ENCODE assay signal across 9 mouse cellular contexts in the genomic region with DNA sequence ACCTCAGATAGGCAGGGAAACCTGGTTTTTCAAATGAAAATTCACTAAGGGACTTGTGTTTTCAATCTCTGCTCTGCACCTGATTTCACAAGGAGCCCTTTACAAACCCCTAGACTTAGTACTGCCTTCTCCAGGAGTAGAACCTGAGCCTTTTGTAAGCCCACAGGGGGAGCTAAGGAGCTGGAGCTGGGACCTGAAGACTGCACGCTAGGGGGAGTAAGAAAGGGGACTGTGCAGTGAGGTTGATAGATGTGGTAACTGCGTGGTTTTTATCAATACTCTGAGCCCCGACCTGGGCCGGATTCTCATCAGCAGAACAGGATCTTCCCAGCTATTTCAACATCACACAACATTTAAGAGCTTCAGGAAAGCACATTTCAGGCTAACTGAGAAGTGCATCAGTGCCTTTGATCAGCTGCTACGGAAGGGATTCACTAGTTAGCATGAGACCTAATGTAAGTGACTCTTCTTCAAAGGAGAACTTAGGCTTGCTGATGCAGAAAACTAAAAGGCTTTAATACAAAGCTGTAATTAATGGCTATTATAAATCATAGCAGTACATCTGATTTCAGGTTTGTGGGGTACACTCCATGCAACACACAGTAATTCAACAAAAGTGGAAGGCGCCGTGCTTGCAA.
DNase-seq lines count a peak whose midpoint lies in the region; ATAC-seq and TF ChIP-seq lines count a peak whose summit lies in the region.
"Had no signal": no experiment of that assay in that cellular context is flagged by ENCODE, and none has a peak within 500 bp of the region (broad histone marks: within the 10 kb centered on the region; RNA-seq: fewer than 3 reads in every experiment).

No protein-coding gene starts in this region.

- no peaks in the 10 kb centered on the region for H3K4me1 ChIP-seq in kidney, adult 2 months (ENCODE audit: control insufficient read depth, insufficient read depth, low read length)
- H3K4me1 ChIP-seq in MEL (ENCODE audit: control insufficient read depth in 1 of 2, insufficient read depth in 2 of 2, low read length in 2 of 2): no peaks in the 10 kb centered on the region; a peak in 1 of 4 replicates
- H3K4me1 ChIP-seq: forebrain, embryonic 15.5 days had no signal

- H3K9me3 ChIP-seq in MEL (replicated peaks; ENCODE audit: insufficient read depth, low read length): no peaks in the 10 kb centered on the region
- H3K9me3 ChIP-seq: forebrain, embryonic 15.5 days had no signal

- H3K27me3 ChIP-seq in kidney, adult 2 months (replicated peaks; ENCODE audit: control insufficient read depth, insufficient read depth, low read length): no peaks in the 10 kb centered on the region
- no peaks in the 10 kb centered on the region for H3K27me3 ChIP-seq in MEL (ENCODE audit: control insufficient read depth in 1 of 2, insufficient read depth in 2 of 2, low read length in 2 of 2)
- no peaks in the 10 kb centered on the region for H3K27me3 ChIP-seq in splenic B cell, adult 2 months (ENCODE audit: control insufficient read depth, insufficient read depth, low read length, poor library complexity, severe bottlenecking)
- H3K27me3 ChIP-seq: forebrain, embryonic 15.5 days had no signal

- H3K9ac ChIP-seq in MEL (ENCODE audit: control insufficient read depth, low read depth, low read length, poor library complexity, severe bottlenecking): no peak overlapping the region
- H3K9ac ChIP-seq: forebrain, embryonic 15.5 days had no signal

- no peak for TF ChIP-seq POLR2A in kidney, adult 2 months (IDR thresholded peaks at IDR 0.05; ENCODE audit: low read depth, low read length)
- TF ChIP-seq POLR2A in MEL (IDR thresholded peaks at IDR 0.05; ENCODE audit: control insufficient read depth in 1 of 2, insufficient read depth in 1 of 2, low read depth in 1 of 2, low read length in 2 of 2, poor library complexity in 1 of 2): no peak

- peak; percentile 44 for TF ChIP-seq RAD21 in MEL (IDR thresholded peaks at IDR 0.05; ENCODE audit: low read depth, low read length)

- TF ChIP-seq CTCF in kidney, adult 2 months (conservative IDR thresholded peaks at IDR 0.05; ENCODE audit: insufficient read depth, insufficient read length, low read depth, low read length): peak; percentile 32
- TF ChIP-seq CTCF in MEL (IDR thresholded peaks at IDR 0.05 in 2 of 3, conservative IDR thresholded peaks at IDR 0.05 in 1 of 3; ENCODE audit: control insufficient read depth in 1 of 3, insufficient read depth in 1 of 3, low read depth in 2 of 3, low read length in 3 of 3, poor library complexity in 1 of 3, severe bottlenecking in 1 of 3): peak; percentile 36 to 99 (median 73); a peak in 5 of 6 replicates

- H3K27ac ChIP-seq in kidney, adult 2 months (ENCODE audit: insufficient read depth, low read depth, low read length): no peak overlapping the region
- H3K27ac ChIP-seq in MEL (ENCODE audit: control insufficient read depth, low read depth, low read length): no peak overlapping the region
- H3K27ac ChIP-seq: forebrain, embryonic 15.5 days had no signal

- no peaks in the 10 kb centered on the region for H3K36me3 ChIP-seq in kidney, adult 2 months (ENCODE audit: control insufficient read depth, insufficient read depth, low read length)
- H3K36me3 ChIP-seq in MEL (ENCODE audit: control insufficient read depth in 1 of 2, insufficient read depth in 2 of 2, low read length in 2 of 2): no peaks in the 10 kb centered on the region
- H3K36me3 ChIP-seq in splenic B cell, adult 2 months (ENCODE audit: control insufficient read depth, insufficient read depth, low read length, poor library complexity, severe bottlenecking): no peaks in the 10 kb centered on the region
- H3K36me3 ChIP-seq: forebrain, embryonic 15.5 days had no signal

- 56% methylated on average over 7 of the region's 7 CpGs for WGBS in kidney, adult 2 months

- ATAC-seq in granulocyte monocyte progenitor cell, adult 5-6 weeks (replicated peaks; ENCODE audit: poor library complexity, severe bottlenecking): peak; percentile 100
- ATAC-seq: forebrain, embryonic 15.5 days had no signal

- intact Hi-C loops in gastrocnemius, postnatal 36 days (cut with DNase I): no loop called here

- TF ChIP-seq EP300 in MEL (IDR thresholded peaks at IDR 0.05; ENCODE audit: low read depth in 1 of 2, low read length in 2 of 2): no peak

- H3K79me2 ChIP-seq in MEL (ENCODE audit: control insufficient read depth, insufficient read depth, low read length, poor library complexity): no peaks in the 10 kb centered on the region

- no peak overlapping the region for H3K4me3 ChIP-seq in kidney, adult 2 months (ENCODE audit: insufficient read depth, low read depth, low read length)
- no peak overlapping the region for H3K4me3 ChIP-seq in MEL (ENCODE audit: control insufficient read depth in 1 of 2, insufficient read depth in 1 of 2, low read depth in 2 of 2, low read length in 2 of 2)
- H3K4me3 ChIP-seq: forebrain, embryonic 15.5 days had no signal

- no peak for DNase-seq in kidney, adult 2 months
- DNase-seq in kidney, postnatal 14 days: no peak
- peak; percentile 74 for DNase-seq in MEL (ENCODE audit: low read depth, low spot score)
- DNase-seq in splenic B cell, adult 2 months (ENCODE audit: low read depth, low spot score): peak; percentile 86
- DNase-seq in gastrocnemius, postnatal 36 days: no peak
- no peak for DNase-seq in right cerebral cortex, adult 2 months (ENCODE audit: low spot score in 2 of 2)
- no peak for DNase-seq in layer of hippocampus, adult 18-20 months (ENCODE audit: low spot score in 2 of 2)

TF ChIP-seq in MEL, 35 proteins besides CTCF, POLR2A, EP300 and RAD21:
- TF ChIP-seq USF2 (IDR thresholded peaks at IDR 0.05; ENCODE audit: borderline replicate concordance in 1 of 2, insufficient read depth in 1 of 2, low read depth in 1 of 2, low read length in 2 of 2): no peak
- peak; percentile 64 for TF ChIP-seq SMC3 (IDR thresholded peaks at IDR 0.05; ENCODE audit: low read depth, low read length)
- no peak for TF ChIP-seq MEF2A (IDR thresholded peaks at IDR 0.05; ENCODE audit: extremely low read depth, insufficient replicate concordance, low read depth, low read length, poor library complexity, severe bottlenecking)
- TF ChIP-seq ZKSCAN1 (IDR thresholded peaks at IDR 0.05; ENCODE audit: low read depth, low read length): no peak
- TF ChIP-seq TCF12 (IDR thresholded peaks at IDR 0.05; ENCODE audit: low read depth, low read length): no peak
- TF ChIP-seq KAT2A (conservative IDR thresholded peaks at IDR 0.05; ENCODE audit: low read depth, low read length): no peak
- no peak for TF ChIP-seq ZMIZ1 (IDR thresholded peaks at IDR 0.05; ENCODE audit: low read depth, low read length)
- TF ChIP-seq MYC (IDR thresholded peaks at IDR 0.05; ENCODE audit: low read depth, low read length): no peak
- no peak for TF ChIP-seq E2F4 (IDR thresholded peaks at IDR 0.05; ENCODE audit: borderline replicate concordance, low read depth, low read length)
- TF ChIP-seq SIN3A (IDR thresholded peaks at IDR 0.05; ENCODE audit: low read length): no peak
- no peak for TF ChIP-seq TAL1 (IDR thresholded peaks at IDR 0.05; ENCODE audit: low read length)
- no peak for TF ChIP-seq TBP (IDR thresholded peaks at IDR 0.05; ENCODE audit: low read depth, low read length)
- TF ChIP-seq MAZ (IDR thresholded peaks at IDR 0.05; ENCODE audit: low read depth, low read length): no peak
- no peak for TF ChIP-seq BHLHE40 (IDR thresholded peaks at IDR 0.05; ENCODE audit: borderline replicate concordance, low read depth, low read length)
- TF ChIP-seq ELF1 (IDR thresholded peaks at IDR 0.05; ENCODE audit: low read depth, low read length): no peak
- peak; percentile 21; the same call in 1 of the 2 replicates for TF ChIP-seq ZC3H11A (IDR thresholded peaks at IDR 0.05; ENCODE audit: low read depth, low read length)

Comparison
In these comparisons a context has a peak if more than half of its experiments do, and no peak if none do; other contexts are left out.
1. DNase-seq: peak in MEL (single experiment) and splenic B cell, adult 2 months (single experiment); none in kidney, adult 2 months (single experiment), kidney, postnatal 14 days (single experiment), gastrocnemius, postnatal 36 days (0 of 2), right cerebral cortex, adult 2 months (0 of 2) and layer of hippocampus, adult 18-20 months (0 of 2).